In the genomic region with DNA sequence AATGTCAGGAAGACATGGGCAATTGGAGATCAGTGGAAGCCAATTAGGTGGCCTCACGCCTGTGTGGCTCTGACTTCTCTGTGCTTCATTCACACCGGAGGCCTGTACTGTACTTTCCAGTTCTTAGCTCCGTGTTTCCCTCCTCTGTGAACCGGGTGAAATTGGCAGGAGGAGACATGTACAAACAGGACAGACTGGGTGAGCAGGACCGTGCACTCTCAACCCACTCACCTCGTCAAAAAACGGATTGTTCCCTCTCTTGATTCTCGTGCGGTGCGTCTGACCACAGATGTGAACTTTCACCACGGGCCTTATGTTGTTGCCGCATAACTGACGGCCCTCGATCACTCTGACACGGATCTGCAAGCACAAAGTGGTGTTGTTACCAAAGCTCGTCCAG, we compare ENCODE assay signal across 12 mouse cellular contexts.
"Had no signal": no experiment of that assay in that cellular context is flagged by ENCODE, and none has a peak within 500 bp of the region (broad histone marks: within the 10 kb centered on the region; RNA-seq: fewer than 3 reads in every experiment).

No protein-coding gene starts in this region.

- H3K36me3 ChIP-seq: intestine, embryonic 15.5 days; limb, embryonic 10.5 days; liver, embryonic 15.5 days; midbrain, embryonic 13.5 days; stomach, embryonic 15.5 days had no signal

- H3K9ac ChIP-seq: intestine, embryonic 15.5 days; kidney, embryonic 15.5 days; liver, embryonic 15.5 days; lung, embryonic 15.5 days; midbrain, embryonic 13.5 days; stomach, embryonic 15.5 days had no signal

- H3K4me1 ChIP-seq: intestine, embryonic 15.5 days; kidney, embryonic 15.5 days; limb, embryonic 10.5 days; liver, embryonic 15.5 days; lung, embryonic 15.5 days; midbrain, embryonic 13.5 days; stomach, embryonic 15.5 days had no signal

- H3K4me3 ChIP-seq: intestine, embryonic 15.5 days; kidney, embryonic 15.5 days; limb, embryonic 10.5 days; liver, embryonic 15.5 days; lung, embryonic 15.5 days; midbrain, embryonic 13.5 days; stomach, embryonic 15.5 days had no signal

- H3K4me2 ChIP-seq: intestine, embryonic 15.5 days; kidney, embryonic 15.5 days; liver, embryonic 11.5 days; liver, embryonic 15.5 days; lung, embryonic 15.5 days; midbrain, embryonic 13.5 days; stomach, embryonic 15.5 days had no signal

- DNase-seq: kidney, adult 18-20 months; kidney, postnatal 14 days; right cerebral cortex, postnatal 14 days; thymus, postnatal 14 days had no signal

- H3K9me3 ChIP-seq: intestine, embryonic 15.5 days; kidney, embryonic 15.5 days; limb, embryonic 10.5 days; liver, embryonic 15.5 days; lung, embryonic 15.5 days; midbrain, embryonic 13.5 days; stomach, embryonic 15.5 days had no signal

- ATAC-seq: intestine, embryonic 15.5 days; midbrain, embryonic 13.5 days had no signal

- H3K27me3 ChIP-seq: intestine, embryonic 15.5 days; kidney, embryonic 15.5 days; liver, embryonic 15.5 days; lung, embryonic 15.5 days; midbrain, embryonic 13.5 days; stomach, embryonic 15.5 days had no signal

- H3K27ac ChIP-seq: intestine, embryonic 15.5 days; kidney, embryonic 15.5 days; limb, embryonic 10.5 days; liver, embryonic 15.5 days; lung, embryonic 15.5 days; midbrain, embryonic 13.5 days; stomach, embryonic 15.5 days had no signal
